Mouse (Mus musculus) liver (tissue): ENCODE data around the gene Slc33a1.

ENCODE experiments used
- DNase-seq: peaks from one replicate; pipeline ENCODE4 v3.0.0-alpha.2; 2020; ENCODE audit warnings: mixed read lengths

The Slc33a1 gene

DNA sequence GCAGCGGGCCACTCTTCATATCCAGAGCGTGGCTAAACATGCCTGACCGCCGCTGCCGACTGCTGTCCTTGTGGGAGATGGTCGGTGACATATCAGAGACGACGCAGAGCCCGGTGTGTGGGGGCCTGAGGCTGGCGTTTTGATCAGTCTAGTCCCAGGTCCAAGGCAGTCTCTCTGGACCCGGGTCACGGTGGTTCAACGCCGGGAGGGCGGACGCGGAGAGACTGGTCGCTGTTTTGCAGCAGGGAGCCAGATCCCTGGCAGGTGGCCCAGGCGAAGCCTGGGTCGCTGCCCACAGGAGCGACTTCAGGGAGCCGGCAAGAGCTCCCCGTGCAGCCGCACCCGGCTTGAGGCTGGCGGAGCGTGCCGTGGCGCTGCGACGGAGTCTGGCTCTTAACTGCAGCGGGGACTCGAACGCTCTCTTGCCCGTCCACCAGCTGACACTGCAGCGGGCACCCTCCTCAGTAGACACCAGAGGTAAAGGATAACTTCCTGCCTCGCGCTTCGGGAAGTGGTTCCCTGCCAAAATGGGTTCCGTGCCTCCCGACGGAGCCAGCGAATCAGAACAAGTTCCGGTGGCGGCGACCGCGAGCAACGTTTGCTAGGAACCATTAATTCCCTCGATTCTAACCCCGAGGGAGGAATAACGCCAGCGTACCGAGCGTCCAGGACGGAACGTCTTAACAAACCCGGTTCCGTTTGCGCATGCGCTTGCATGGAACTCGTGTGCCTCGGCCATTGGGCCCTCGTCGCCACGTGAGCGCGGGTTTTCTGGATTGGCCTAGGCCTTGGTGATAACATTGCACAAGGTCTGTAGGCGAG is at the start of gene Slc33a1:
Gene Slc33a1 (minus strand): TSS at position 669 of the 822 bp plus-strand sequence.
- peak; percentile 98 for DNase-seq

DNA sequence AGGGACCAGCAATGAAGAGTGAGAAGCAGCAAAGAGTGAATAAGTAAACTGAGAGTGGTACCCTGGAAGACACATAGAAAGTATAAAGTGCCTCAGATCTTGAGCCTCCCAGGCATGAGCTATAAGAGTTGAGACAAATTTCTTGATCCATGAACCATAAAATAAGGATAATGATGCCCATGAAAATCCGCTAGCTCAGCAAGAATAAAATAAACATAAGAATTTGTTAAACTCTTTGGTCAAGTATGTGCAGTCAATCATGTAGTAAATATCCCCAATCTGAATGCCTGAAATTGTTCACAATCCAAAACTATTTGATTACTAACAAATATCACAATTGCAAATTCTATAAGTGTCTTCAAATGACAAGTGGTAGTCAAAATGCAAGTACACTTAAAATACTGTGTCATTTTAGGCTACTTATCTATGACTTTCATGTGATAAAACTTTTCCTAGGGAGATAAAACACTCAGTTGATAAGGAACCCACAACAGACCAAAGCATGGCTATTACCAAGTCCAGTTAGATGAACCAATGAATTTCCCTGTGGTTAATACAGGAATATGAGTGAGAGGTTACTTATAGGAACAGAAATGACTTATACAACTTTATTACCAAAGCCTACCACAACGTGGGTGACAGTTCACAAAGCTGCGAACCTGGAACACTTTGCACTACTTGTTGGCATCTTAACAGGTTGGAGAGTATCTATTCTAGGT is 24.3 kb upstream of the Slc33a1 start:
- DNase-seq, result no peak

DNA sequence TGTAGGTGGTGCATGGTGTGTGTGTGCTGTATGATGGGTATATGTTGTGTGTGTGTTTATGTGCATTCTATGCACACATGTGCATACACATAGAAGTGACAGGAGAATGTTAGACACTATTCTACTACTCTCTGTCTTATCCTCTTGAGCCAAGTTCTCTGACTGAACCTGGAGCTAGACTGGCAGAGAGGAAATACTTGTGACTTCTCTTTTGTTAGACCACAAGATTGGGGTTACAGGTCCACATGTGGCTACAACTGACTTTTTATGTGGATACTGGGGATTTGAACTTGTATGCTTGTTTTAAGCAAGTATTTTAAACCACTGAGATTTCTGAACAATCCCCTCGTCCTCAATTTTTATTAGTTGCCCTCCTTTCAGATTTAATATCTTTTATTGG is 22.1 kb upstream of the Slc33a1 start:
- DNase-seq, result no peak

GRCm38 (mm10) chr3:63977895-63978294 is 13.3 kb upstream of the Slc33a1 start:
- no peak for DNase-seq

DNA sequence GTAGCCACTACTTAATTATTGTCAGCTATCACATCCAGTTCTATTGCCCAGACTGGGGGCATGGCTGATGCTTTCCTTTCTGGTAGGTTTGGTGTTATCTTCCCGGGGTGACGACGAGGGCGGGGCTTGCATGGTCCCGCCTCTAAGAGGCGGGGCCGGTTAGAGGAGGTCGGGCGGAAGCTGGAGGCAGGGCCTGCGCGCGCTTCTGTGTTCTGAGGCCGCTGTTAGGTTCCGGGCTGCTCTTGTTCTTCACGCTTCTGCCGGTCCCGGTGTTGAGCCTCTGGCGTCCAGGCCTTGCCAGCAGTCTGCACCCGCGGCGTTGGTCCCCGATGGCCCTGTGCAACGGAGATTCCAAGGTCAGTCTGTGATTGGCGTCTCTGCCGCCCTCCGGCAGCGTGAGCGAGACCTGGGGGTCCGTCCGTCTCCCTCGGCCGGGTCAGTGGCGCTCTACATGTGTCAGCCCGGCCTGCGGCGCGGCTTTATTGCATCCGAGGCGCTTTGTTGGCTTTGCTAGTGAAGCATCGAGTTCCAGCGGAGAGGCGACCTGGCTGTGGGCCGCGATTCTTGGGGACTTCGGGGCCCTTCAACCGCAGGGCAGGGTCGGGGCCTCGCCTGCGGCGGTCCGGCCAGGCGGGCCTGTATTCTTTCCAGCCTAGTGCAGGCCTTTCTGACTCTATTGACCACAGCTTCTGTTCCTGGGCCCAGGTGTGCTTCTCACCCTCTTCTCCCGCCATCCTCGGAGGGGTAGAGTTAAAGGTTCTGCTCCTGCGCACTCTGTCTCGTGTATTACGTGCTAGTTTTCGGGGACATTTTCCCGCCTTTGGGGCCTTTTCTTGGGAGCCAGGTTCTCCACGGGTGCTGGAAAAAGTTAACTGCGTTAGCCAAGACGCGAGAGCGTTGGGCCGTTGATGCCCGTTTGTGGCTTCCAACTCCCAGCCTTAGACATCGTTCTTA is 11.7 kb upstream of the Slc33a1 start, which contains the start of gene Gmps:
Gene Gmps (plus strand): TSS at position 152 of the 954 bp plus-strand sequence.
- peak; percentile 94 for DNase-seq

DNA sequence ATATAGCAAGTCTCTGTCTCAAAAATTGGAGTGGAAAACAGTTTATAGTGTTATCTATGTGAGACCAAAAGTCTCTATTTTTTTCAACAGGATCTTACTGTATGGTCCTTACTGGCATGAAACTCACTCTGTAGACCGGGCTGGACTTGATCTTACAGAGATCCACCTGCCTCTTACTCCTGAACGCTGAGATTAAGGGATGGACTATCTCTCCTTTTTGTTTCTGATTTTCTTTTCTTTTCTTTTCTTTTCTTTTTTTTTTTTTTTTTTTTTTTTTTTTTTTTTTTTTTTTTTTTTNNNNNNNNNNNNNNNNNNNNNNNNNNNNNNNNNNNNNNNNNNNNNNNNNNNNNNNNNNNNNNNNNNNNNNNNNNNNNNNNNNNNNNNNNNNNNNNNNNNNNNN is 1.4 kb upstream of the Slc33a1 start:
- DNase-seq, result no peak

- DNase-seq, result no peak
These were observed 318 bp upstream of the Slc33a1 start for GRCm38 (mm10) chr3:63964922-63965249.

GRCm38 (mm10) chr3:63963421-63964099 is 1.0 kb downstream of the Slc33a1 start:
- DNase-seq, result peak; percentile 62

GRCm38 (mm10) chr3:63949837-63950236 is 14.7 kb downstream of the Slc33a1 start:
- DNase-seq, result no peak

DNA sequence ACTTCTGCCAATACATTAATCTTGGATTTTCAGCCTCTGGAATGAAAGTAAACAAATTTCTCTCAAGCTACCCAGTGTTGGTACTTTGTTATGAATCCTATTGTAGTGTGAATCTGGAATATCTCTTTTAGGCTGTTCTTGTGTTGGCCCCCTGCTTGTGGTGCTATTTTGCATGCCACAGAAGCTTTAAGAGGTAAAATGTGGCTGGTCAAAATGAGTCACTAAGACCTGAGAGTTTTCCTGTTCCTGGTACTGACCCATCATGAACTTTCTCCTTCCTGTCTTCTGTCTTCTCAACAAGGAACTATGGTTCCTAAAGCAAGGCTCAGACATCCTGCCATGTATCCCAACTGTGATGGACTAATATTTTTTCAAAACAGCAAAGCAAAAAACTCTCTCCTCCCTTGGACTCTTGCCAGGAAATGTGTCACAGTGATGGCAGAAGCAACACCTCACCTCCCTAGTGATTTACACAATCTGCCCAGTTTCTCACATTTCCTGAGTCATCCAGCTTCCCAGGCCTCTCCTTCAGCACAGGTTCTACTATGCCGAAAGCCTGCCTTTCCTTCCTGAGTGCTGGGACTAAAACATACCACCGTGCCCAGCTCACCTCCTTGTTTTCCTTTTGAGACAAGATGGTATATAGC is 23.2 kb downstream of the Slc33a1 start:
- no peak for DNase-seq

DNA sequence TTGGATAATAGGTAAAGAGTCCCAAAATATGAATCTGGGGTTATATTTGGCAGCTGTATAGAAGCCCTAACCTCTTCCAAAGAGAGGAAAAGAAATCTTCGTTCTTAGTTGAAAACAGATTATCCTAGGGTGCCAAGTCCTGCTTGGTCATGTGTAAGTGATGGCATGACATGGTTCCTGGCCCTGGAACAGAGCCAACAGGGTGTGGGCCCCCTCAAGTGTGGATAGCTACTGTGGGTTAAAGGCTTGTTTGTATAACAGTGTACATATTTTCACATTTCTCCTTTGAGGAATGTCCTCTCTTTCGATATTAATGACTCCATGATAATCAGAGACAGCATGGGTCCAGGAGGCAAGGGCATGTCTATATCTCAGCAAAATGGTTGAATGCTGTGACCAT is 25.6 kb downstream of the Slc33a1 start:
- DNase-seq, result no peak

GRCm38 (mm10) chr3:63928878-63929859 is 35.4 kb downstream of the Slc33a1 start, which contains the start of gene E130311K13Rik:
TSS of gene E130311K13Rik (minus strand) at chr3:63929472.
- DNase-seq, result peak; percentile 89

DNA sequence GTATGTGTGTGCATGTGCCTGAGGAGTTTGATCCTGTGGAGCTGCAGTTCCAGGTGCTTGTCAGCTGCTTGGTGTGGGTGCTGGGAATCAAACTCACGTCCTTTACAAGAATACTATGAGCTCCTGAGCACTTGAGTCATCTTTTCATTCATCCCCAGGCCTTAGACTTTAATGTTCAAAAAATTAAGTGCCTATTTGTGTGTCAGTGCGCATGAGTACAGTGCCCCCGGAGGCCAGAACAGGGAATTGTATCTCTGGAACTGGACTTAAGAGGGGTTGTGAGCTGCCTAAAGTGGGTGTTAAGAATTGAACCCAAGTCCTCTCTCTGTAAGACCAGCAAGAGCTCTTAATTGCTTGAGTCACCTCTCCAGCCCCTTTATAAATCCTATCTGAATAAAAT is 44.9 kb downstream of the Slc33a1 start:
- peak; percentile 13 for DNase-seq

GRCm38 (mm10) chr3:63910301-63910700 is 54.3 kb downstream of the Slc33a1 start:
- DNase-seq, result no peak

DNA sequence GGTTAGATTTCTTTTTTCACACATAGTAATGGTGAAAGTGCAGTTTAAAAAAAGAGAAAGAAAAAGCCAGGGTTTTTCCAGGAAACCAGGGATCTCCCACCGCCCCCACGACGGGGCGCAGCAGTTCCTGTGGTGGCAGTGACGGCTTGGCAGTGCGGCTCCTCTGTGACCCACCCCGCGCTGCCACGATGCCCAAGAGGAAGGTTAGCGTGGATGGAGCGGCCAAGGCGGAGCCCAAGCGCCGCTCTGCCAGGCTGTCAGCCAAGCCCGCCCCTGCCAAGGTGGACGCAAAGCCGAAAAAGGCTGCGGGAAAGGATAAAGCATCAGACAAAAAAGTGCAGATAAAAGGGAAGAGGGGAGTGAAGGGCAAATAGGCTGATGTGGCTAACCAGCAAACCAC is 59.3 kb downstream of the Slc33a1 start:
- no peak for DNase-seq

DNA sequence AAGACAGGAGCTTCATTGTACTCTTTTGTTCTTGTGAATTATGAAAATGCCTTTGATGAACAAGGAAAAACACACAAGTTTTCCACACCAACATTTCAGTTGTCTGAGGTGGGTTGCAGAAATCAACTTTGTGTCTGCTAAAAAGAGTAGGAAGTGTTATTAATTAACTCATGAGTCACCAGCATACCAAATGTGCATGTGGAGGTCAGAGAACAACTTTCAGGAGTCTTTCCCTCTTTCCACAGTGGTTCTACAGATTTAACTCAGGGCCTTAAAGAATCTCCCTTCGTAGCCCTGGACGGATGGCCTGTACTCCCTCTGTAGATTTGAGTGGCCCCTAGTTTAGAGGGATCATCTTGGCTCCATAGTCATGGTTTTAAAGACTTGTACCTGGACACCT is 60.4 kb downstream of the Slc33a1 start:
- no peak for DNase-seq

GRCm38 (mm10) chr3:63900021-63900571 is 64.5 kb downstream of the Slc33a1 start:
- DNase-seq, result no peak

DNA sequence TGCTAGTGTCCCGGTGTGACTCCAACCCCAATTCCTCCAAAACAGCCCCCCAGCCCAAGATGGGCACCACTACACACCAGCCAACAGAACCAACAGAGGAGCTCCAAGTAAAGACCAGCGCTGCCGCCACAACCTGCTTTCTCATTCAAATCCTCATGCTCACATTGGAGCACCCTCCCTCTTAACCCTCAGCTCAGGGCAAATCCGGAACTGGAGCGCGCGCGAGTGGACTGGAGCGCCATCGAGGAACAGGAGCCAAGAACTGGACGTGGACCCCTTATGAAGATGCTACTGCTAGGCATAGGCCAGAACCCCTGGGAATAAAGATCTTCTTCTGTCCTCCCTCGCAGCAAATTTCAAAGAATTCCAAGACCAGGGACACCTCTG is 65.3 kb downstream of the Slc33a1 start, which contains the start of gene Plch1:
Gene Plch1 (minus strand): TSS at position 164 of the 387 bp plus-strand sequence.
- peak; percentile 21 for DNase-seq

DNA sequence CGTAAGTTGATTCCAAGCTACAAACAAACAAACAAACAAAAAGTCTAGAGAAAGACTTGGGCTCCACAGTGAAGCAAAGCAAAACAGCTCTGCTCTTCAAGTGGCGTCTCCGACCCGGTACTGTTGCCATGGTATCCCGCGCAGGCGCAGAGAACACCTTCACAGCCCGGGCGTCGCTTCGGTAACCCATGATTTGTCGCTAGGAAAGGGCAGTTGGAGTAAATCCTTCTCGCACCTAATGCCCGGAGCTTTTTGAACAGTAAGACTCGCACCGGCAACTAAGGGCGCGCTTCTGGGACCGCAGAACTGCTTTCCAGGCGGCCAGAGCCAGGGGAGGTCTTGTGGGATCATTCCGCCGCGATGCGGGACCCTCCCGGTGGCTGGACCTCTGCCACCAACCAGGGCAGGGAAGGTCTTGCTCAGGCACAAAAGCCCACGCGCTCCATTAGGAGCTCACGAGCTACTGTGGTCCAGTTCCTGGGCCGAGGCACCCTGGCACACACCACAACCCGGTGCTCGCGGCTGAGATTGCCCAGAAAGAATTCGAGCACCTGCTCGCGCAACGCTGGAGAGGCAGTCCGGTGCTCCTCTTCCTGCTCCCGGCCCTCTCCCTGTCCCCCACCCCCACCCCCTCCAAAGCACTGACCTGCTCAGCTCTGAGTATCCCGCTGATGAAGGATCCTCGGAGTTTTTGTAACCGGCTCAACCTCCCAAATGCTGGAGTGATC is 65.8 kb downstream of the Slc33a1 start:
- DNase-seq, result peak; percentile 64
